Mouse (Mus musculus) hindbrain, embryonic 11.5 days (tissue): ENCODE data around the gene Lgals3bp. TPM values are rescaled to one million over a fixed set of nuclear protein-coding genes. Genes with fewer than 3 reads are reported as not detected.

Source experiments
- ATAC-seq: fragments of 200-750 bp; cut with Nextera tagmentation; 2 replicates; pipeline ENCODE4 v1.8.0; 2017; ENCODE audit warnings: mild to moderate bottlenecking, moderate TSS enrichment, moderate library complexity; ENCODE audit not compliant: low FRiP score
- DNase-seq: peaks from one replicate; pipeline ENCODE4 v3.0.0-alpha.2; 2015; ENCODE audit warnings: low spot score
- H3K27ac ChIP-seq: fragments of 300-500 bp; sonication (generic); 2 replicates; pipeline ENCODE4 v1.5.1; 2014; ENCODE audit warnings: mild to moderate bottlenecking, low read depth, low read length
- H3K27me3 ChIP-seq: fragments of 300-500 bp; sonication (generic); 2 replicates; pipeline ENCODE4 v1.6.1; 2014; ENCODE audit warnings: mild to moderate bottlenecking, low read length, moderate library complexity, mixed read lengths; ENCODE audit not compliant: control insufficient read depth, insufficient read depth
- H3K36me3 ChIP-seq: fragments of 300-500 bp; sonication (generic); 2 replicates; pipeline ENCODE4 v1.6.1; 2014; ENCODE audit warnings: mild to moderate bottlenecking, low read length, moderate library complexity, mixed read lengths; ENCODE audit not compliant: control insufficient read depth, insufficient read depth
- H3K4me1 ChIP-seq: fragments of 300-500 bp; sonication (generic); replicated peaks from 2 replicates; pipeline ENCODE4 v1.6.1; 2014; ENCODE audit warnings: low read length, mixed read lengths; ENCODE audit not compliant: control insufficient read depth, insufficient read depth
- H3K4me2 ChIP-seq: fragments of 300-500 bp; sonication (generic); replicated peaks from 2 replicates; pipeline ENCODE4 v1.6.1; 2014; ENCODE audit warnings: mild to moderate bottlenecking, low read depth, low read length
- H3K4me3 ChIP-seq: fragments of 300-500 bp; sonication (generic); 2 replicates; pipeline ENCODE4 v1.5.1; 2014; ENCODE audit warnings: low read depth, low read length
- H3K9ac ChIP-seq: fragments of 300-500 bp; sonication (generic); 2 replicates; pipeline ENCODE4 v1.6.1; 2014; ENCODE audit warnings: low read depth, low read length
- H3K9me3 ChIP-seq: fragments of 300-500 bp; sonication (generic); 2 replicates; pipeline ENCODE4 v1.6.1; 2016; ENCODE audit warnings: low read length; ENCODE audit not compliant: control insufficient read depth
- WGBS: fragments of 180-500 bp; shearing (Covaris S2); extraction: QIAGEN DNeasy Blood & Tissue Kit; methylation state at CpG from one replicate; pipeline ENCODE4 v1.1.7; 2014; 5-methylcytosine and 5-hydroxymethylcytosine counted together
- polyA plus RNA-seq: library from polyadenylated mRNA; unstranded; fragments of >200 nt; fragmentation: Nextera tagmentation; extraction: Ambion mirVana; gene quantifications from 2 replicates; pipeline ENCODE4 v1.2.1, GENCODE M21; 2014

Gene Lgals3bp
- polyA plus RNA-seq, 1 experiment from 2014 or later, result 2.7 TPM

DNA sequence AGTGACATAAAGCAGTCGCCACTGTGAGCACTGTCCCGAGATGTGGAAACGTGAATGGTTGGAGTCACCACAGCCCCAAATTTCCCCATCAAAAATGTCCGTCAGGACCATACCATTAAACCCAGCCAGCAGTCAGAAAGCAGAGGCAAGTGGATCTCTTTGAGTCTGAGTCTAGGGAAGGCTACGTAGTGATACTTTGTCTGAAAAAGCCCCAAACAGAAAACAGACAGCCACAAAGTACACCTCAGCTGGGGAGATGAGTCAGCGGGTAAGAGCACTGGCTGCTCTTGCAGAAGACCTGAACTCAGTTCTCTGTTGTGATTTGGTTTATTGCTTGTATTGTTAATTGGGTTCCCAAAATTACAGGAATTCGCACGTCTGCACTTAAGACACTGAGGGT lies 35.3 kb downstream of the Lgals3bp start:
- Histone ChIP-seq H3K9me3 (no peaks in the 10 kb centered on the region), H3K36me3 (no peaks in the 10 kb centered on the region), H3K4me3 (no peak overlapping the region), H3K4me1 (no peaks in the 10 kb centered on the region; the same call in 1 of the 2 replicates), H3K4me2 (no peak overlapping the region), H3K9ac (no peak overlapping the region), H3K27me3 (no peaks in the 10 kb centered on the region; the same call in 1 of the 2 replicates), H3K27ac (no peak overlapping the region)
- DNase-seq (no peak), ATAC-seq (no peak)
- WGBS, result 75% methylated on average over 8 of the region's 8 CpGs

DNA sequence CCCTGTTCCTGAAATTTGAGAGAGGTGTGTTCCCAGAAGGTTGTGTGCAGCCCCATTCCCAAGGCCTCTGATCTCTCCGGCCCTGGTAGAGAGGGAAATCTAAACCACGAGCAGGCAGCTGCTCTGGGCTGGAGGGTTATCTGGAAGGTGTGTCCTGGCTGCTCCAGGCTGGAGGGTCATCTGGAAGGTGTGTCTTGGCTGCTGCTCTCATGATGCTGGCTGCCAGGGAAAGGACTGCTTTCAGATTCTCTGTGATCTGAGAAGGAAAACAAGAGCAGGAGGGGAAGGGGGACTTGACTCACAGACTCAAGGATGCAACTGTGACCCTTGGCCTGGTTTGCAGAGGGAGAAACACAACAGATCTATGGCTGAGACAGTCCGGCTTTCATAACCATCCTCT lies 35.8 kb downstream of the Lgals3bp start:
- ATAC-seq, result no peak
- H3K36me3 ChIP-seq, result no peaks in the 10 kb centered on the region
- H3K27me3 ChIP-seq, result no peaks in the 10 kb centered on the region; the same call in 1 of the 2 replicates
- 61% methylated on average over 3 of the region's 3 CpGs for WGBS
- H3K27ac ChIP-seq, result no peak overlapping the region
- H3K9me3 ChIP-seq, result no peaks in the 10 kb centered on the region
- no peaks in the 10 kb centered on the region; the same call in 1 of the 2 replicates for H3K4me1 ChIP-seq
- H3K4me2 ChIP-seq, result no peak overlapping the region
- H3K4me3 ChIP-seq, result no peak overlapping the region
- DNase-seq, result no peak
- H3K9ac ChIP-seq, result no peak overlapping the region

DNA sequence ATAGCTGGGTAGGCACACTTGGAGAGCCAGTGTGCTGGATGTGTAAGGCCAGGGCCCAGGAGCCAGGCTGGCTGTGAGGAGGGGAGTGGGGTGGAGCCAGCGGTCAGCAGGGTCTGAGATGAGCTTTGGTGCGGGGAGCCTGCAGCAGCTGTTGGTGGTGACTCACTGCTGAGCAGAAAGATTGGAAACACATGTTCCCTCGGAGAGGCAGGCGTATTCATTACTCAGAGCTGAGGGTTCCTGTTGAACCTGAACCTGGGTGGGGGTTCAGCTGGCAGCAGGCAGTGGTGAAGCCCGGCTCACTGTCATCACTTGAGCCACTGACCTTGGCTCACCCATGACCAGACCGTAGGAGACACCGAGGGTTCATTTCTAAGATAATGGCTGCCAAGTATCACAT lies 36.7 kb downstream of the Lgals3bp start:
- no peaks in the 10 kb centered on the region; the same call in 1 of the 2 replicates for H3K4me1 ChIP-seq
- no peak overlapping the region for H3K9ac ChIP-seq
- H3K9me3 ChIP-seq, result no peaks in the 10 kb centered on the region
- H3K4me2 ChIP-seq, result no peak overlapping the region
- H3K27me3 ChIP-seq, result no peaks in the 10 kb centered on the region; the same call in 1 of the 2 replicates
- ATAC-seq (no peak), DNase-seq (no peak)
- H3K4me3 ChIP-seq, result no peak overlapping the region
- 66% methylated on average over 7 of the region's 7 CpGs for WGBS
- H3K27ac ChIP-seq, result no peak overlapping the region
- H3K36me3 ChIP-seq, result no peaks in the 10 kb centered on the region

DNA sequence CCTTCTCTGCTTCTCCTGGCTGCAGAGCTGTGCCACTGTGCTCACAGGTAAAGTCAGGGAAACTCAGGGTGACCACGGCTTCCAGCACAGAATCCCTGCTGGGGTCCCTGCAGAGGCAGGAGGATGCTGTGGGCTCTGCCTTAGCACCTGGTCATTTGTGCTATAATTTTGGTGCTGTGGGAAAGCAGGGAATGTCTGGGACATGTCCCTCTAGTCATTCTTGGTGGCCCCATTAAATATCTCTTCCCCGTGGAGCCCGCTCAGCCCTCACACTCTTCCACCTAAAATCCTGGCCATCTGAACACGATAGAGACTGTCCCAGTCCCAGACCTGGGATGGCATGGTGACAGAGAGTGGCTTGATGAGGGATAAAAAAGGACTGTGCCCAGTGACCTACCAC lies 37.9 kb downstream of the Lgals3bp start:
- Histone ChIP-seq H3K27me3 (no peaks in the 10 kb centered on the region; the same call in 1 of the 2 replicates), H3K4me2 (no peak overlapping the region), H3K27ac (no peak overlapping the region), H3K9me3 (no peaks in the 10 kb centered on the region), H3K9ac (no peak overlapping the region; the same call in 1 of the 2 replicates), H3K36me3 (no peaks in the 10 kb centered on the region), H3K4me3 (no peak overlapping the region), H3K4me1 (no peaks in the 10 kb centered on the region; the same call in 1 of the 2 replicates)
- no peak for DNase-seq
- 88% methylated on average over 4 of the region's 4 CpGs for WGBS
- no peak for ATAC-seq

DNA sequence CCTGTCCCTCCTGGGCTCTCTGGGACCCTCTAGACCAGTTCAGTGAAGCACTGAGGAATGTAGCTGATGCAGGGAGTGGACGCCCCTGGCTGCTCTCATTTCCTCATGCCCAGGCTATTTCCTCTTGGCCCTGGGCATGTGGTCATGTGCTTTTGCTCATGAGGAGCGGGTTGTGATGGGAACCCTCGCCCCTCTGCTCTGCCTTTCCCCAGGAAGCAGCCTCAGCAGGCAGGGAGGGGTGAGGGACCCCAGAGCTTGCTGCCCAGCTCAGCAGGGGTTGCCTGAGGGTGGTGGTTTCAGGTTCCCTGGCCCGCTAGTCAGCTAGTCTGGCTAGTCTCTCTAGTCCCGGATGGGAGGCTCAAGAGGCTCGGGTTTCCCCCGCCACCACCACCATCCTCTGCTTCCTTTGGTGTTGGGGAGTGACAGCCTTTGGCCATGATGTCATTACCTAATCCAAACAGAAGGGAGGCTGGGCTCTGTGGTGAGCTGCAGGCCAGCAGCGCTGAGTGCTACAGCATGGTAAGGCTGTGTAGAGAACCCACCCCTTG lies 38.8 kb downstream of the Lgals3bp start:
- 10% methylated on average over 8 of the region's 8 CpGs for WGBS
- ATAC-seq (no peak), DNase-seq (peak; percentile 39)

DNA sequence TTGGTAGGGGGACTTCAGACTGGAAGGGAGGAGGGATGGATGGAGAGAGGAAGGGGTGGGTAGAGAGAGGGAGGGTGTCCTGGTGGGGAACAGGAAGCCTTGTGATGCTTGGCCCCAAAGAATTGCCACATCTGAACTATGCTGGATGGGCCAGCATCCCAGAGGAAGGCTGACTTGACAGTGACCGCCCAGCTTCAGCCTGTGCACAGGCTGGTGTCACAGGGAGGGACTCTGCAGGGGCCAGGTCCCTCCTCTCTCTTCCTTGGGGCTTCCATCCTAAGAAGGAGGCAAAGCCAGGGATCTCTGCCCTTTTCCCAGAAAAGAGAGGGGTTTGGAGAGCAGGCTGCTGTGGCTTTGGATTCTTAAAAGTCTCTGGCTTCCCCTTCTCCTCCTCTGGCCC lies 39.4 kb downstream of the Lgals3bp start:
- no peak overlapping the region for H3K27ac ChIP-seq
- no peaks in the 10 kb centered on the region for H3K36me3 ChIP-seq
- no peak overlapping the region for H3K4me3 ChIP-seq
- H3K9ac ChIP-seq, result no peak overlapping the region
- no peaks in the 10 kb centered on the region; the same call in 1 of the 2 replicates for H3K27me3 ChIP-seq
- 60% methylated on average over 1 of the region's 1 CpGs for WGBS
- ATAC-seq (no peak), DNase-seq (no peak)
- no peaks in the 10 kb centered on the region for H3K9me3 ChIP-seq
- H3K4me1 ChIP-seq, result no peaks in the 10 kb centered on the region; the same call in 1 of the 2 replicates
- H3K4me2 ChIP-seq, result no peak overlapping the region

More for the DNA sequence above, 38.8 kb downstream of the Lgals3bp start:
- Histone ChIP-seq H3K36me3 (no peaks in the 10 kb centered on the region), H3K27me3 (no peaks in the 10 kb centered on the region; the same call in 1 of the 2 replicates), H3K4me2 (no peak overlapping the region), H3K9me3 (no peaks in the 10 kb centered on the region), H3K4me3 (no peak overlapping the region), H3K27ac (no peak overlapping the region), H3K4me1 (no peaks in the 10 kb centered on the region; the same call in 1 of the 2 replicates), H3K9ac (no peak overlapping the region; the same call in 1 of the 2 replicates)

DNA sequence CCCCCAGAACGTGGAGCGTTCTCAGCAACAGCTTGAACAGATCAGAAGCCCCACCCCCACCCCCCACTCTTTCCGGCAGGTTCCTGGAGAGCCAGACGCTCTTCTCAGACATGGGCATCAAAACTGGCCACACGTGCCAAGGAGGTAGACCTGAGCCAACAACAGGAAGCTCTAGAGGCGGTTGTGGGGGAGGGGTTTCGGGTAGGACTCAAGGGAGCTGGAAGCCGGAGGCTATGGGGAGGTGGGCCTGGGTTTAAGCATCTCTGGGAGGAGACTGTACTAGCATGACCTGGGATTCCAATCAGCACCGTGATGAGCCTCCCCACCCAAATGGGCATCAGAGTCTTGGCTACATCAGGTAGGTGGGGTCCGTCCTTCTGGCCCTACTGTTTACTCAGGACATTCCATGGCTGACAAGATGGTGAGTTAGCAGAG lies 41.0 kb downstream of the Lgals3bp start:
- Histone ChIP-seq H3K4me2 (no peak overlapping the region), H3K27me3 (no peaks in the 10 kb centered on the region; the same call in 1 of the 2 replicates), H3K9me3 (no peaks in the 10 kb centered on the region), H3K4me3 (no peak overlapping the region), H3K36me3 (no peaks in the 10 kb centered on the region), H3K4me1 (no peaks in the 10 kb centered on the region; the same call in 1 of the 2 replicates), H3K27ac (no peak overlapping the region), H3K9ac (no peak overlapping the region)
- ATAC-seq (no peak), DNase-seq (no peak)
- WGBS, result 74% methylated on average over 10 of the region's 10 CpGs

DNA sequence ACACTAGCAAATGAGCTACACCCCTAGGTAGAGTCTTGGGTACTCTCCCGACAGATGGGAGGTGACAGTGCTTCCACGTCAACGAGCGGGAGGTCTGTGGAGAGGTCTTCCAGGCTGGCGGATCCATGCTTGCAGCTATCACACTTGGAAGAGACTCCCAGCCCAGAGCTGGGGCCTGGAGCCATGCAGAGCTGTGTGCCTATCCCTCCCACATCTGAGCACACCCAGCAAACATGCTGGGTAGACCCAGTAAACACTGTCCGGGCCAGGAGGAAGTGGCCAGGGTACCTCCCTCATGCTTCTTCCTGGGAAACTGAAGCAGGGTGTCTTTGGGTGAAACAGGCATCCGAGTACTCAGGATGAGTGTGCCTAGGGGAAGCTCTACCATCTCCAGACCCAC lies 41.4 kb downstream of the Lgals3bp start:
- Histone ChIP-seq H3K27me3 (no peaks in the 10 kb centered on the region; the same call in 1 of the 2 replicates), H3K27ac (no peak overlapping the region), H3K4me1 (no peaks in the 10 kb centered on the region; the same call in 1 of the 2 replicates), H3K4me2 (no peak overlapping the region), H3K9ac (no peak overlapping the region), H3K9me3 (no peaks in the 10 kb centered on the region), H3K36me3 (no peaks in the 10 kb centered on the region), H3K4me3 (no peak overlapping the region)
- WGBS, result 84% methylated on average over 7 of the region's 7 CpGs
- ATAC-seq (no peak), DNase-seq (no peak)

DNA sequence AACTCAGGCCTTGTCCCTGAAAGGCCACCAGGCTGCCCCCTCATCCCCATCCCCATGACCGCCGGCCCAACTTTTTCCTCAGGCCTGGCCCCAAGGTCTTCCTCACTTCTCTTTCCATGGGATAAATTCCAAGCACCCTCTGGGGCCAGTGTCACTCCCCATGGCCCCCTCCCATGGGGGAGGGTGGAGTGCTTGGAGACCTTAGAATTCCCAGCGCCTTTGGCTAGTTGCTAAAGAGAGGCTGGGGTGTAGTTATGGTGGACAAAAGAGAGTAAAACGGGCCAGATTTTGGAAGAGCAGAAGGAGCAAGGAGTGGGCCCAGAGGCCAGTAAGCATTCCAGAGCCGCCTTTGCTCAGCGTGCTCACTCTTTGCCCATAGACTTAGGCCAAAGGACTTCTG lies 46.3 kb downstream of the Lgals3bp start, which contains the start of gene Timp2:
Gene Timp2, minus strand, starts transcription at position 101 of the 400 bp plus-strand sequence.
- Histone ChIP-seq H3K4me3 (peak within 1 kb of the TSS; percentile 79), H3K9ac (peak within 1 kb of the TSS; percentile 89), H3K27me3 (no peaks in the 10 kb centered on the region), H3K27ac (peak within 1 kb of the TSS; percentile 79), H3K4me2 (peak within 1 kb of the TSS; percentile 89), H3K9me3 (no peaks in the 10 kb centered on the region), H3K36me3 (no peaks in the 10 kb centered on the region), H3K4me1 (peaks cover 6% of the 10 kb centered on the region; the same call in 1 of the 2 replicates)
- ATAC-seq (no peak), DNase-seq (no peak)
- WGBS, result 33% methylated on average over 6 of the region's 6 CpGs
